Mouse (Mus musculus) frontal cortex, postnatal 25 days (tissue): ENCODE results near the gene Ipo13.

Experiments used
- DNase-seq, 2 experiments: peaks; one replicate each; pipeline ENCODE4 v3.0.0; 2022; ENCODE audit warnings: low spot score in 2 of 2

The Ipo13 gene

DNA sequence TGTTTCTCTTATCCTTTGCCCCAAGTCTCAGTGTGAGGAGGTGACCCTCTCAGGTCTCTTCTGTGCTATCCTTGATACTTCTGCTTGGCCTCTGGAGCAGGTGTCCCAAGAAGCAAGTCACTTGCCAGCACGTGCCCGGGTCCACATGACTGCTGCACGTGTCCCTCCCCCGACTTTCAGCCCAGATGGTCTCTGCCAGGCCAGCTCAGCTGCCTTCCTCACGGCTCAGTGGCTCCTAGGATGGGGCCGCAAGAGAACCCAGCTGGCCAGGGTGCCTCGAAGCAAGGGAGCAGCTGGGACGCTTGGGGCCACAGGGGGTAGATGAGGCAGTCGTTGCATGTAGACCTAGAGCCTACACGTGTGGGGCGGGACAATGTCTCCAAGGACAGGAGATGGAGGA, 69.5 kb downstream of the Ipo13 start:
- no peak for DNase-seq
